Mouse (Mus musculus): ENCODE measurements around the gene Tspan11. TPM values are rescaled to one million over a fixed set of nuclear protein-coding genes. Genes with fewer than 3 reads are reported as not detected.

Tspan11 gene
- not detected for polyA plus RNA-seq (2017; shearing (Covaris generic))

DNA sequence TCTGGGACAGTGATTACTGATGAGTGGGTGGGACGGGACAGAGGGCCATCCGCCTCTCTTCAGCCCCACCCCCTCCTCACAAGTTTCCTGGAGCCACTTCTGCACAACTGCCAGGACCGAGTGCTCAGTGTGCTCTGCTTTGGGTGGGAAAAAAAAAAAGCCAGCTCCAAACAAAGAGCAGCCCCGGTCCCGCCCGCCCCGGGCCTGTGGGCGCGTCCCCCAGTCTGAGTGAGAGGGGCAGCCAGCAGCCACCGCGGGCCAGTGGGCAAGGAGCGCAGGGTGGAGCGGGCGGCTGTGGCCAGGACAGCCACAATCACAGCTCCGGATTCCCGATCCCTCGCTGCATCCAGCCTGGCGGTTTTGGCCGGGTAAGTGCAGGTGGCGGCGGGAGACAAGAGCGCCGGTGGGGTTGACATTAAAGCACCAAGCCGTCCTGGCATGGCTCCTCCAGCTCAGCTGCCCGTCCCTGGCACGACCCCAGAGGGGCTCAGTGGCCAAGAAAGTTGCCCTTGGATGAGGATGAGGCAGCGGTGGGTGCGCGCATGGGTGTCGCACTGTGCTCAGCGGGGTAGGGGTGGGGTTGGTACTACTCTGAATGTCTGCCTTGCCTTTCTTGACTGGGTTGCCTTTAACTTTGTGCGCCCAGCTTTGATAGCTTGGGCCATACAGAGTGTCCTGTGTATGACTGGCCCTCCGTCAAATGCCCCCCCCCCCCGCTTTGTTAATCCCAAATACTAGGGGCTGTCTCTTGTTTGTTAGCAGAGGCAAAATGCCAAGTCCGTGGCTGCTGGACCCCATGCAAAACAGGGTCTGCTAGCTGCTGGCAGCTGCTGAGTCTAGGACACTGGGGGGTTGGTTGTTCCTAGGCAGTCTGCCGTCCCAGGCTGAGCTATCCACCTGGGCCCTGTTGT is at the start of gene Tspan11:
Gene Tspan11 (plus strand): TSS at position 79 of the 911 bp plus-strand sequence.

Other genes with a start within 250 kb of the Tspan11 start
- gene Prmt8, start 118.1 kb upstream of the Tspan11 start, polyA plus RNA-seq (2017; shearing (Covaris generic)): not detected

Measured in activated CD4-positive, CD25-positive, alpha-beta regulatory T cell, adult 9 weeks (primary cell).